Mouse (Mus musculus) right cerebral cortex, adult 18-20 months (tissue): ENCODE measurements around the gene S100a7a.

ENCODE experiments used
- DNase-seq: peaks from one replicate; pipeline ENCODE4 v3.0.0; 2022; ENCODE audit warnings: mixed read lengths

Gene S100a7a

GRCm38 (mm10) chr3:90653717-90654116, at the start of gene S100a7a:
Gene S100a7a (plus strand): TSS chr3:90654017.
- DNase-seq: no peak

- peak; percentile 70 for DNase-seq
Measured at GRCm38 (mm10) chr3:90604416-90604815, 49.4 kb upstream of the S100a7a start.

GRCm38 (mm10) chr3:90605049-90605448, 48.8 kb upstream of the S100a7a start:
- DNase-seq: no peak

- DNase-seq: no peak
Measured at GRCm38 (mm10) chr3:90605736-90606135, 48.1 kb upstream of the S100a7a start.

- DNase-seq: no peak
Measured at GRCm38 (mm10) chr3:90606185-90606584, 47.6 kb upstream of the S100a7a start.

- no peak for DNase-seq
Measured at GRCm38 (mm10) chr3:90607361-90607760, 46.5 kb upstream of the S100a7a start.

- DNase-seq: no peak
Measured at GRCm38 (mm10) chr3:90608223-90608622, 45.6 kb upstream of the S100a7a start, which contains the start of gene S100a5. Gene S100a5 (plus strand): TSS chr3:90608523.

GRCm38 (mm10) chr3:90609102-90609501, 44.7 kb upstream of the S100a7a start:
- DNase-seq: no peak

GRCm38 (mm10) chr3:90611494-90611893, 42.3 kb upstream of the S100a7a start:
- no peak for DNase-seq

- DNase-seq: no peak
Measured at GRCm38 (mm10) chr3:90612061-90612460, 41.8 kb upstream of the S100a7a start.

GRCm38 (mm10) chr3:90612728-90613291, 41.0 kb upstream of the S100a7a start, which contains the start of gene S100a6:
Gene S100a6 (plus strand): TSS chr3:90612882.
- DNase-seq: peak; percentile 48

- DNase-seq: no peak
Measured at GRCm38 (mm10) chr3:90613461-90614147, 40.2 kb upstream of the S100a7a start.

GRCm38 (mm10) chr3:90614148-90614530, 39.7 kb upstream of the S100a7a start:
- no peak for DNase-seq

GRCm38 (mm10) chr3:90614611-90615251, 39.1 kb upstream of the S100a7a start:
- no peak for DNase-seq

GRCm38 (mm10) chr3:90615415-90615814, 38.4 kb upstream of the S100a7a start:
- peak; percentile 83 for DNase-seq

- no peak for DNase-seq
Measured at GRCm38 (mm10) chr3:90615911-90616310, 37.9 kb upstream of the S100a7a start.

- DNase-seq: no peak
Measured at GRCm38 (mm10) chr3:90617586-90617985, 36.2 kb upstream of the S100a7a start.

- no peak for DNase-seq
Measured at GRCm38 (mm10) chr3:90621552-90621951, 32.3 kb upstream of the S100a7a start.

- peak; percentile 46 for DNase-seq
Measured at GRCm38 (mm10) chr3:90623435-90624071, 30.3 kb upstream of the S100a7a start.

- no peak for DNase-seq
Measured at GRCm38 (mm10) chr3:90625496-90625895, 28.3 kb upstream of the S100a7a start.

GRCm38 (mm10) chr3:90626266-90627021, 27.4 kb upstream of the S100a7a start:
- no peak for DNase-seq

- DNase-seq: no peak
Measured at GRCm38 (mm10) chr3:90627366-90627765, 26.5 kb upstream of the S100a7a start.

- no peak for DNase-seq
Measured at GRCm38 (mm10) chr3:90627807-90628206, 26.0 kb upstream of the S100a7a start.
